Mouse (Mus musculus): ENCODE data around the gene Msrb1.
"Not testable (repeated sequence)": the region's sequence is repeated elsewhere in the genome, so short reads cannot be mapped to it uniquely, and the experiment has no call there.

Msrb1 gene

GRCm38 (mm10) chr17:24719494-24720222 is 16.8 kb upstream of the Msrb1 start:
- DNase-seq (ENCODE audit: low spot score in 2 of 2): peak; percentile 91 to 98

DNA sequence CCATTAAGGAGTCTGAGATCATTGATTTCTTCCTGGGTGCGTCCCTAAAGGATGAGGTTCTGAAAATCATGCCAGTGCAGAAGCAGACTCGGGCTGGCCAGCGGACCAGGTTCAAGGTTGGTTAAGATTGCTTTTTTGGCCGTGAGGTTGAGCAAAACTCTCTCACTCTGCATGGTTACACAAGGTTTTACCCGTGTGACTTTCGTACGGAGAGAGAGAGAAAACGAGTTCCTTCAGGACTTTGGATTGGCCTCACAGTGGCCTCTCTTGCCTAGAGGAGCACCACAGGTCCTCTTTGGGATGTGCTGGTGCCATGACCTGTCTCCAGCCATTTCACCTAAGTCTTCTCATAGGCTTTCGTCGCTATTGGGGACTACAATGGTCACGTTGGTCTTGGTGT is 15.8 kb upstream of the Msrb1 start:
- not testable (repeated sequence) for DNase-seq (ENCODE audit: low spot score in 2 of 2)

DNA sequence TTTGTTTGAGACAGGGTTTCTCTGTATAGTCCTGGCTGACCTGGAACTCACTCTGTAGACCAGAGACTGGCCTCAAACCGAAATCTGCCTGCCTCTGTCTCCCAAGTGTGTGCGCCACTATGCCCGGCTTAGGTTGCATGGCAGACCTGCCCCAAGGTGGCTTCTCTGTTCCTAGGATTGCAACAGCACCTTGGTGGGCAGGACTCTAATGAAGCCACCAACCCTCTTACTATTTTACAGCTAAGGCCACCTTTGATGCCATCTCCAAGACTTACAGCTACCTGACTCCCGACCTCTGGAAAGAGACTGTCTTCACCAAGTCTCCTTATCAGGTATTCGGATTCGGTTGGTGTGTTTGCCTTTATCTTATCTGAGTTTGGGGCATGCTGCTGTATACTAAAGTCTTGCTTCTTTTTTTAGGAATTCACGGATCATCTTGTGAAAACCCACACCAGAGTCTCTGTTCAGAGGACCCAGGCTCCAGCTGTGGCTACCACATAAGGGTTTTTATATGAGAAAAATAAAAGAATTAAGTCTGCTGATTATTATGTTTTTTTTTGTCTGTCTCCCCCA is 15.0 kb upstream of the Msrb1 start:
- not testable (repeated sequence) for DNase-seq (ENCODE audit: low spot score in 2 of 2)

GRCm38 (mm10) chr17:24722220-24722924 is 14.1 kb upstream of the Msrb1 start:
- no peak for DNase-seq (ENCODE audit: low spot score in 2 of 2)

DNA sequence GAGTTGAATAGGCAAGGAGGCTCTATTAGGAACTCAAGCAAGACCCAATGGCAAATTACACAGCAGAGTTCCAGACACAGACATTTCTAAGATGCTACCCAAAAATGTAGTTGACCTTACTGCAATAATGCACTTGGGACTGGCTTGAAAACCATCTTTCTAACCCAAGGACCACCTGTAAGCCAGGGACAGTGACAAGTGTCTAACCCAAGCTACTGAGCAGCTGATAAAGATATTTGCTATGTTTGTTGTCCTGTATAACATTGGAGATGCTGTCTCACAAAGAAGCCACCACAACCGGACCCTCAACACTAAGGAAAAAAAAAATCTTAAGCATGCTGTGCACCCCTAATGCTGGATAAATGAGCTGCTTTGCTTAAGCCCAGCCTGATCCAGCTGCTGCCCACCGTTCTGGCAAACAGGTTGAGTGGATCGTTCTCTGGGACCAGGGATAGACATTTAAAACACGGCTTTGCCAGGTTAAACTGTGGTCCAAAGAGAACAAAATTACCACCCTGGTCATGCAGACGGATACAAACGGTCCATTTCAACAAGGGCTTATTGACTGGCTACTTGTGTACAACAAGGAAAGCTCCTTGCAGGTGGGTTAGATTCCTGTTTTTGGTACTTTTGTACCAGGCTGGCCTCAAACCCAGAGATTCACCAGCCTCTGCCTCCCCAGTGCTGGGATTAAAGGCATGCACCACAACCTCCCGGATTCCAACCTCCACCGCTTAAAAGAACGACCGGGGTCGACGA is 13.1 kb upstream of the Msrb1 start:
- DNase-seq (ENCODE audit: low spot score in 2 of 2): no peak

GRCm38 (mm10) chr17:24723881-24724180 is 12.6 kb upstream of the Msrb1 start:
- no peak for DNase-seq (ENCODE audit: low spot score in 2 of 2)

DNA sequence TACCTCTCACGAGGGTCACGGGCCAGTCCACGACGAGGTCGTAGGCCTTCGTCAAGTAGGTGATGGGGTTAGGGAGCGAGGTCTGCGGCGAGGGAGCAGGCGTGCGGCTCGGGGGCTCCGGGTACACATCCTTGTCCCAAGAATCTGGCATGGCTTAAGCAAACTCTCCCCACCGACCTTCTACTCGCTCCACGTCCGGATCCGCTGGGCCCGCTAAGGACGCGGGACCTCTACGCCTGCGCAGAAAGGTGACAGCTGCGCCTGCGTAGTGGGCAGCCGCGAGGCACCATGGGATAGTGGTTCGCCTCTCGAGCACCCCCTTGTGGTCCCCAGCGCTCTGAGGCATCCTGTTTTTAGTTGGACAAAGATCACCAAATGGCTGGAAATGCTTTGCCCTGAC is 12.3 kb upstream of the Msrb1 start, which contains the start of gene Ndufb10:
TSS of gene Ndufb10 (minus strand) at position 295 of the 400 bp plus-strand sequence.
- peak; percentile 98 for DNase-seq (ENCODE audit: low spot score in 2 of 2)

- DNase-seq (ENCODE audit: low spot score in 2 of 2): no peak
These were observed 10.6 kb upstream of the Msrb1 start for GRCm38 (mm10) chr17:24725637-24726390.

DNA sequence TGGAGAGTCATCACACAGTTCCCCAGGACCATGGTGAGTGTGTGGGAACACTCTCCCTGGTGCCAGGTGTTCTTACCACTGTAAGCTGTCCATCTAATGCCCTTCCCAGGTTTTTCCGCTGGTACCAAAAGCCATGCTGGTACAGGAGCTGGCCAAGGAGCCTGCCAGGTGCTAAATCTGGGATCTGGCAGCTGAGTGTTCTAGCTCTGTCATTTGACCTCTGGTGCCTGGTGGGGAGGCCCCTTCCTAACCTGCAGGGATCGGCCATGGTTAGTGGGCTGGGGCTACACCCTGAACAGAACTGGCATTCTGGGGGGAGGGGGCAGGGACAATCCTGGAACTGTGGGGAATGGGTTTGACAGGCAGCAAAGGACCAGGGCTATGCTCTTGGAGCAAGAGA is 8.8 kb upstream of the Msrb1 start, which contains the start of gene Rpl3l:
TSS of gene Rpl3l (plus strand) at position 203 of the 400 bp plus-strand sequence.
- DNase-seq (ENCODE audit: low spot score in 2 of 2): no peak

DNA sequence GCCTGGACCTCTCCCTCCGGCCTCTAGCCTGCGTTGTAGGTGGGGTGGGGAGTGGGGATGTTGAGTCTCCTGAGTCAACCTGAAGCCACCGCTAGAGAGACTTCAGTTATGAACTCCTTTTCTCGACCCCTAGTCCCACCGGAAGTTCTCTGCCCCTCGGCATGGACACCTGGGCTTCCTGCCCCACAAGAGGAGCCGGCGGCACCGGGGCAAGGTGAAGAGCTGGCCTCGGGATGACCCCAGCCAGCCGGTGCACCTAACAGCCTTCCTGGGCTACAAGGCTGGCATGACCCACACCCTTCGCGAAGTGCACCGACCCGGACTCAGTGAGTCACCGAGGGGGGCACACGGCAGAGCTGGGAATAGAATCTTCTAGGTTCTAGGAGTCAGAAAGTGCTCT is 8.3 kb upstream of the Msrb1 start:
- no peak for DNase-seq (ENCODE audit: low spot score in 2 of 2)

GRCm38 (mm10) chr17:24729067-24729466 is 7.4 kb upstream of the Msrb1 start:
- no peak for DNase-seq (ENCODE audit: low spot score in 2 of 2)

DNA sequence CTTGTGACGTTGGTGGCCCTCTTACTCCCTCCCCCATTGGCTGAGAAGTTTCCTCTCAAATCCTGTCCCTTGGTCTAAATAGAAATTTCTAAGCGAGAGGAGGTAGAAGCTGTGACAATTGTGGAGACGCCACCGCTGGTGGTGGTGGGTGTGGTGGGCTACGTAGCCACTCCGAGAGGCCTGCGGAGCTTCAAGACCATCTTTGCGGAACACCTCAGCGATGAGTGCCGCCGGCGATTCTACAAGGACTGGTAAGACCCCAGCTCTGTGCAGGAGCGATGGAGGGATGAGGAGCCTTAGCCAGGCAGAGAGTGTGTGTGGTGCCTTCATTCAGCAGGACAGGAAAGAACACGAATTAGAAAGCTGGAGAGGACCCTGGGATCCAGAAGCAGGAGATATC is 5.7 kb upstream of the Msrb1 start:
- no peak for DNase-seq (ENCODE audit: low spot score in 2 of 2)

- no peak for DNase-seq (ENCODE audit: low spot score in 2 of 2)
These were observed 4.1 kb upstream of the Msrb1 start for GRCm38 (mm10) chr17:24732233-24732935.

DNA sequence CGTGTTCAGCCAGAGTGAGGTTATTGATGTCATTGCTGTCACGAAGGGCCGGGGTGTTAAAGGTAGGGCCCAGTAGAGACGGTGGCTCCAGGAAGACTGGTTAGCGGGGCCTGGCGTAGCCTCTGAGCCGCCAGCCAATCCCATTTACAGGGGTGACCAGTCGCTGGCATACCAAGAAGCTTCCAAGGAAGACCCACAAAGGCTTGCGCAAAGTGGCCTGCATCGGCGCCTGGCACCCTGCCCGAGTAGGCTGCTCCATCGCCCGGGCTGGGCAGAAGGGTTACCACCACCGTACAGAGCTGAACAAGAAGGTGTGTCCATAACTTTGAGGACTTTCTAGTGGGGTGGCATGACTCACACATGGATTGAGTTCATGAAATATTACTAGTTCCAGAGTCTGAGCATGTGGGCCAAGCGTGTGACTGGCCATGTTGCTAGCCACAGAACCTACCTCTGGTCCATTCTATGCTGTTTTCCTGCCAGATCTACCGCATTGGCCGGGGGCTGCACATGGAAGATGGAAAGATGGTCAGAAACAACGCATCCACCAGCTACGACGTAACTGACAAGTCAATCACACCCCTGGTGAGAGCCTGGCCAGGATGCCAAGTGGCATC is 2.9 kb upstream of the Msrb1 start:
- no peak for DNase-seq (ENCODE audit: low spot score in 2 of 2)

- DNase-seq (ENCODE audit: low spot score in 2 of 2): no peak
These were observed 1.9 kb upstream of the Msrb1 start for GRCm38 (mm10) chr17:24734513-24734912.

DNA sequence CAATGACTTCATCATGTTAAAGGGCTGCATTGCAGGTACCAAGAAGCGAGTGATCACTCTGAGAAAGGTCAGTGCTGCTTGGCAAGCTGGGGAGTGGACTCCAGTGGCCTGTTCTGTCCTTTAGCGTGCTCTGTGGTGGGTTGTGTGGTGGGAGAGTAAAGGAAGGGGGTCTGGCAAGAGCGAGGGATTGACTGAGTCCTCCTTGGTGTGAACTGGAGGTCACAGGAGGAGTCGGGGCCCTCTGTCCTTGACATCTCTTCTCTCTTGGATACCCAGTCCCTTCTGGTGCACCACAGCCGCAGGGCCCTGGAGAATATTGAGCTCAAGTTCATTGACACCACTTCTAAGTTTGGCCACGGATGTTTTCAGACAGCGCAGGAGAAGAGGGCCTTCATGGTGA is 996 bp upstream of the Msrb1 start:
- no peak for DNase-seq (ENCODE audit: low spot score in 2 of 2)

DNA sequence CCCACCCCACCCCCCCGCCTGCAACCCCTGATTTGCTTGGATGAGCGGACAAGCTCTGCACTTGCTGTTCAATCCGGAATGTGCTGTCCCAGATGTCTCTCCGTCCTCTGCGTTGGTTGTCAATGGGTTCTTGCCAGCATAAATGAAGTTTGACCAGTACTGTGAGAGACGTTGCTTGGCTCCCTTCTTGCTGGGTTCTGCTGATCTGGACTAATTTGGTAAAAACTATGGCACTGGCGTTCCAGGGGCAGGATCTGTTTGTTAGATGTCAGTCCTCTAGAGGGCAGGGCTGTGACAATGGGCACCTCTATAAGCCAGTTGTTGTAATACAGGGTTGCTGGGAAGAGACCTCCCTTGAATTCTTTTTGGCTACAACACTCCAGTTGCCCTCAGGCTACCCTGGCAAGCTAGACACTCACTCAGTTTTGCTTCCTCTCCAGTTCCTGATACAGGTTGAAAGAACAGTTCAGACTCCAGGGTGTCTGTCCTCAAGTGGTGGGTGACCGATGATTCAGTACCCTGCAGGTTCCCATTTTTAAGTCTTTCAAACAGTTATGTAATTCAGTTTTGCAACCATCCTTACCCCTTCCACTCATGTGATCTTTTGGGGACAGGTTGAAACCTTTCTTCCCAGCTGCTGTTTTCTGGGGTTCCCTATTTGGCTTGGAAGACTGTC is 831 bp downstream of the Msrb1 start:
- DNase-seq (ENCODE audit: low spot score in 2 of 2): no peak

GRCm38 (mm10) chr17:24738238-24738637 is 1.8 kb downstream of the Msrb1 start:
- no peak for DNase-seq (ENCODE audit: low spot score in 2 of 2)

GRCm38 (mm10) chr17:24739926-24740325 is 3.5 kb downstream of the Msrb1 start:
- no peak for DNase-seq (ENCODE audit: low spot score in 2 of 2)

DNA sequence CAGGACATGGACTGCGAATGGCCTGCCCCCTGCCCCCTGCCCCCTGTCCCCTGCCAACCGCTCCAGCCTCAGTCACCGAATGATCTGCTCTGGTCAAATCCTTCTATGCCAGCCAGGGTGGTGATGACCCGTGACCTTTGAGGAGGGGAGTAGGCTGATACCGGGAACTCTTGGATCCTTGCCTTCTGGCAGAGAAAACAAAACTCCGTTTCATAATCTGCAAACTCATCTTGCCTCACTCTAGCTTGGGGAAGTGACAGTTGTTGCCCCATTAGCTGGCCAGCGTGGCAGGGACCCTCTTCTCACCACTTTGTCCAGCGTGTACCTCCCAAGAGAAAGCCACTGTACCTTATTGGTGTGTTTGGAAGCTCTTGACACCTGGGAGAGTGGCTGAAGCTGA is 5.9 kb downstream of the Msrb1 start:
- no peak for DNase-seq (ENCODE audit: low spot score in 2 of 2)

Data from cerebellum, postnatal 4 days (tissue).